Mouse (Mus musculus): ENCODE measurements at regions not wholly inside any gene's neighbourhood (a gene's known extent, or its start where the extent isn't known, plus 50 kb on each side); places are given as distances from the start of the nearest gene placed in this dataset.
A peak's percentile ranks its signal among the peaks of the same experiment; 100 is the strongest.

- no peak for DNase-seq
Observed at GRCm38 (mm10) chr3:66878336-66878735, 102.9 kb upstream of the Rsrc1 start.

DNA sequence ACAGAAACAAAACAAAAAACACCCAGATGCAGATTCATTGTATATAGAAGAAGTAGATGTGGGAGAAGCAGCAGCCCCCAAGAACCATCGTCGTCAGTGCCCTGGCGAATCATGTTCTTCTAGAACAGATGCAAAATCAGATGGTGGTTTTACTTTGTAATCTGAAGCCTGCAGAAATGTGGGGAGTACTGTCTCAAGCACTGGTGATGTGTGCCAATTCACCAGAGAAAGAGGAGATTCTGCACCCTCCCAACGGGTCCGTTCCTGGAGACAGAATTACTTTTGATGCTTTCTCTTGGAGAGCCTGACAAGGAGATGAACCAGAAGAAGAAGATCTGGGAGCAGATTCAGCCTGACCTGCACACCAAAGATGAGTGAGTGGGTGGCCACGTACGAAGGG lies 98.5 kb upstream of the Rsrc1 start:
- DNase-seq, result peak; percentile 9 to 14

GRCm38 (mm10) chr3:66895731-66896130 lies 85.5 kb upstream of the Rsrc1 start:
- DNase-seq, result no peak
